Mouse (Mus musculus) limb, embryonic 10.5 days (tissue): ENCODE measurements around the gene Nell1. TPM values are rescaled to one million over a fixed set of nuclear protein-coding genes. Genes with fewer than 3 reads are reported as not detected.

Experiments used
- DNase-seq: peaks from one replicate; pipeline ENCODE4 v3.0.0-alpha.2; 2017; ENCODE audit warnings: low spot score
- H3K27ac ChIP-seq: fragments of 300-500 bp; sonication (generic); 2 replicates; pipeline ENCODE4 v1.5.1; 2016; ENCODE audit warnings: mild to moderate bottlenecking
- H3K27me3 ChIP-seq: fragments of 300-500 bp; sonication (generic); 2 replicates; pipeline ENCODE4 v1.6.1; 2016; ENCODE audit warnings: low read depth, mild to moderate bottlenecking; ENCODE audit not compliant: poor library complexity, severe bottlenecking
- H3K36me3 ChIP-seq: fragments of 300-500 bp; sonication (generic); 2 replicates; pipeline ENCODE4 v1.6.1; 2016; ENCODE audit warnings: mild to moderate bottlenecking, moderate library complexity
- H3K4me1 ChIP-seq: fragments of 300-500 bp; sonication (generic); 2 replicates; pipeline ENCODE4 v1.6.1; 2016
- H3K4me3 ChIP-seq: fragments of 300-500 bp; sonication (generic); 2 replicates; pipeline ENCODE4 v1.5.1; 2016; ENCODE audit warnings: mild to moderate bottlenecking, moderate library complexity
- H3K9me3 ChIP-seq: fragments of 300-500 bp; sonication (generic); replicated peaks from 2 replicates; pipeline ENCODE4 v1.6.1; 2016; ENCODE audit warnings: mild to moderate bottlenecking
- WGBS: fragments of 180-500 bp; shearing (Covaris S2); methylation state at CpG from one replicate; pipeline ENCODE4 v1.1.7; 2016; 5-methylcytosine and 5-hydroxymethylcytosine counted together
- polyA plus RNA-seq: library from polyadenylated mRNA; unstranded; fragments of >200 nt; fragmentation: Nextera tagmentation; extraction: Ambion mirVana; gene quantifications from 2 replicates; pipeline ENCODE4 v1.2.1, GENCODE M21; 2016

Gene Nell1
- polyA plus RNA-seq, 1 experiment from 2014 or later: 0.55 TPM

- 64% methylated on average over 6 of the region's 6 CpGs for WGBS
- Histone ChIP-seq H3K27ac (no peak overlapping the region), H3K4me3 (no peak overlapping the region), H3K9me3 (no peaks in the 10 kb centered on the region), H3K4me1 (no peaks in the 10 kb centered on the region), H3K36me3 (no peaks in the 10 kb centered on the region), H3K27me3 (no peaks in the 10 kb centered on the region)
- DNase-seq: no peak
These were observed 925.0 kb downstream of the Nell1 start for GRCm38 (mm10) chr7:50899541-50900088.

Other genes starting within 250 kb of the Nell1 start
- gene Htatip2, start 215.7 kb upstream of the Nell1 start, polyA plus RNA-seq: 2.7 and 4.1 TPM in 2 replicates
- 61.2 and 67.7 TPM in 2 replicates for gene Prmt3, start 196.5 kb upstream of the Nell1 start, polyA plus RNA-seq
- 0.03 TPM in 1 of 2 replicates, not detected in the other for gene Slc6a5, start 64.7 kb upstream of the Nell1 start, polyA plus RNA-seq